Mouse (Mus musculus) liver, embryonic 16.5 days (tissue): ENCODE results near the gene Ehbp1l1. TPM values are rescaled to one million over a fixed set of nuclear protein-coding genes. Genes with fewer than 3 reads are reported as not detected.

Experiments
- ATAC-seq: fragments of 200-750 bp; cut with Nextera tagmentation; 2 replicates; pipeline ENCODE4 v1.8.0; 2017; ENCODE audit warnings: low read depth, mild to moderate bottlenecking, moderate number of reproducible peaks, moderate library complexity
- H3K27ac ChIP-seq: fragments of 300-500 bp; sonication (generic); 2 replicates; pipeline ENCODE4 v1.5.1; 2014; ENCODE audit warnings: mild to moderate bottlenecking, low read length
- H3K27me3 ChIP-seq: fragments of 300-500 bp; sonication (generic); 2 replicates; pipeline ENCODE4 v1.6.1; 2014; ENCODE audit warnings: low read depth, low read length, mixed read lengths; ENCODE audit not compliant: control insufficient read depth, insufficient read depth
- H3K36me3 ChIP-seq: fragments of 300-500 bp; sonication (generic); 2 replicates; pipeline ENCODE4 v1.6.1; 2014; ENCODE audit warnings: mild to moderate bottlenecking; ENCODE audit not compliant: control insufficient read depth, insufficient read depth
- H3K4me1 ChIP-seq: fragments of 300-500 bp; sonication (generic); 2 replicates; pipeline ENCODE4 v1.6.1; 2014; ENCODE audit warnings: low read depth, low read length, mixed read lengths; ENCODE audit not compliant: control insufficient read depth
- H3K4me2 ChIP-seq: fragments of 300-500 bp; sonication (generic); 2 replicates; pipeline ENCODE4 v1.6.1; 2014; ENCODE audit warnings: low read depth, low read length, mixed read lengths
- H3K4me3 ChIP-seq: fragments of 300-500 bp; sonication (generic); 2 replicates; pipeline ENCODE4 v1.5.1; 2014; ENCODE audit warnings: low read depth, mild to moderate bottlenecking, low read length
- H3K9ac ChIP-seq: fragments of 300-500 bp; sonication (generic); 2 replicates; pipeline ENCODE4 v1.6.1; 2014; ENCODE audit warnings: low read depth, low read length
- H3K9me3 ChIP-seq: fragments of 300-500 bp; sonication (generic); replicated peaks from 2 replicates; pipeline ENCODE4 v1.6.1; 2016; ENCODE audit warnings: low read length; ENCODE audit not compliant: control insufficient read depth
- WGBS: fragments of 180-500 bp; shearing (Covaris S2); extraction: QIAGEN DNeasy Blood & Tissue Kit; methylation state at CpG from one replicate; pipeline ENCODE4 v1.1.7; 2014; ENCODE audit not compliant: insufficient replicate concordance; 5-methylcytosine and 5-hydroxymethylcytosine counted together
- polyA plus RNA-seq: library from polyadenylated mRNA; unstranded; fragments of >200 nt; fragmentation: Nextera tagmentation; extraction: Ambion mirVana; gene quantifications from 2 replicates; pipeline ENCODE4 v1.2.1, GENCODE M21; 2015

Gene Ehbp1l1
- polyA plus RNA-seq, 1 experiment from 2014 or later: 105 TPM

- 90% methylated on average over 13 of the region's 13 CpGs for WGBS
- Histone ChIP-seq H3K36me3 (peaks cover 39% of the 10 kb centered on the region), H3K4me1 (peaks cover 27% of the 10 kb centered on the region), H3K4me3 (no peak overlapping the region), H3K4me2 (no peak overlapping the region), H3K27me3 (no peaks in the 10 kb centered on the region), H3K27ac (no peak overlapping the region), H3K9ac (no peak overlapping the region), H3K9me3 (no peaks in the 10 kb centered on the region)
- ATAC-seq: no peak
Measured at GRCm38 (mm10) chr19:5684985-5685384, 41.1 kb downstream of the Ehbp1l1 start.

- Histone ChIP-seq H3K27me3 (no peaks in the 10 kb centered on the region), H3K4me3 (no peak overlapping the region), H3K9me3 (no peaks in the 10 kb centered on the region), H3K9ac (no peak overlapping the region), H3K4me1 (peaks cover 25% of the 10 kb centered on the region), H3K36me3 (peaks cover 42% of the 10 kb centered on the region), H3K4me2 (no peak overlapping the region), H3K27ac (no peak overlapping the region)
- no peak for ATAC-seq
- 86% methylated on average over 12 of the region's 12 CpGs for WGBS
Measured at GRCm38 (mm10) chr19:5684236-5684635, 41.9 kb downstream of the Ehbp1l1 start.

- Histone ChIP-seq H3K9ac (no peak overlapping the region), H3K36me3 (peaks cover 60% of the 10 kb centered on the region), H3K27me3 (no peaks in the 10 kb centered on the region), H3K27ac (no peak overlapping the region), H3K4me1 (no peaks in the 10 kb centered on the region), H3K4me3 (no peak overlapping the region), H3K4me2 (no peak overlapping the region), H3K9me3 (no peaks in the 10 kb centered on the region)
- WGBS: 86% methylated on average over 4 of the region's 4 CpGs
- no peak for ATAC-seq
Measured at GRCm38 (mm10) chr19:5680432-5680831, 45.7 kb downstream of the Ehbp1l1 start.

GRCm38 (mm10) chr19:5668372-5668771 is 57.7 kb downstream of the Ehbp1l1 start:
- Histone ChIP-seq H3K27me3 (no peaks in the 10 kb centered on the region), H3K36me3 (peaks cover 36% of the 10 kb centered on the region), H3K9me3 (no peaks in the 10 kb centered on the region), H3K4me2 (no peak overlapping the region), H3K4me1 (peaks cover 34% of the 10 kb centered on the region), H3K27ac (peak overlapping the region; percentile 43; the same call in 1 of the 2 replicates), H3K4me3 (no peak overlapping the region), H3K9ac (no peak overlapping the region)
- ATAC-seq: no peak
- WGBS: 80% methylated on average over 4 of the region's 4 CpGs

- Histone ChIP-seq H3K4me1 (peaks cover 50% of the 10 kb centered on the region), H3K27me3 (no peaks in the 10 kb centered on the region), H3K27ac (peak overlapping the region; percentile 98), H3K36me3 (peaks cover 22% of the 10 kb centered on the region), H3K9me3 (no peaks in the 10 kb centered on the region), H3K4me2 (peak overlapping the region; percentile 96), H3K4me3 (peak overlapping the region; percentile 84; the same call in 1 of the 2 replicates), H3K9ac (peak overlapping the region; percentile 89; the same call in 1 of the 2 replicates)
- ATAC-seq: no peak
- 89% methylated on average over 18 of the region's 18 CpGs for WGBS
Measured at GRCm38 (mm10) chr19:5666386-5666785, 59.7 kb downstream of the Ehbp1l1 start.

GRCm38 (mm10) chr19:5665465-5665864 is 60.7 kb downstream of the Ehbp1l1 start:
- peaks cover 18% of the 10 kb centered on the region for H3K36me3 ChIP-seq
- H3K27ac ChIP-seq: peak overlapping the region; percentile 98
- ATAC-seq: peak; percentile 87
- peaks cover 59% of the 10 kb centered on the region for H3K4me1 ChIP-seq
- peak overlapping the region; percentile 84 for H3K4me3 ChIP-seq
- peak overlapping the region; percentile 89 for H3K9ac ChIP-seq
- WGBS: 19% methylated on average over 15 of the region's 15 CpGs
- H3K4me2 ChIP-seq: peak overlapping the region; percentile 96
- H3K27me3 ChIP-seq: no peaks in the 10 kb centered on the region
- H3K9me3 ChIP-seq: no peaks in the 10 kb centered on the region

GRCm38 (mm10) chr19:5664669-5665257 is 61.4 kb downstream of the Ehbp1l1 start:
- Histone ChIP-seq H3K27me3 (no peaks in the 10 kb centered on the region), H3K27ac (peak overlapping the region; percentile 98), H3K4me1 (peaks cover 64% of the 10 kb centered on the region), H3K9me3 (no peaks in the 10 kb centered on the region), H3K4me2 (peak overlapping the region; percentile 96), H3K4me3 (peak overlapping the region; percentile 84), H3K9ac (peak overlapping the region; percentile 89), H3K36me3 (peaks cover 18% of the 10 kb centered on the region)
- no peak for ATAC-seq
- WGBS: 80% methylated on average over 10 of the region's 10 CpGs

GRCm38 (mm10) chr19:5662981-5663913 is 62.9 kb downstream of the Ehbp1l1 start, which contains the start of gene Sipa1:
Gene Sipa1, minus strand, starts transcription at chr19:5663707.
- Histone ChIP-seq H3K9ac (peak within 1 kb of the TSS; percentile 89), H3K4me2 (peak within 1 kb of the TSS; percentile 96), H3K36me3 (peaks cover 25% of the 10 kb centered on the region), H3K4me1 (peaks cover 62% of the 10 kb centered on the region), H3K27ac (peak within 1 kb of the TSS; percentile 98), H3K27me3 (no peaks in the 10 kb centered on the region), H3K4me3 (peak within 1 kb of the TSS; percentile 84), H3K9me3 (no peaks in the 10 kb centered on the region)
- WGBS: under 1% methylated on average over 32 of the region's 32 CpGs
- peak; percentile 83 for ATAC-seq

GRCm38 (mm10) chr19:5662310-5662709 is 63.8 kb downstream of the Ehbp1l1 start:
- peak overlapping the region; percentile 84 for H3K4me3 ChIP-seq
- peaks cover 62% of the 10 kb centered on the region for H3K4me1 ChIP-seq
- H3K4me2 ChIP-seq: peak overlapping the region; percentile 96
- 42% methylated on average over 8 of the region's 8 CpGs for WGBS
- H3K27ac ChIP-seq: peak overlapping the region; percentile 98
- peaks cover 27% of the 10 kb centered on the region for H3K36me3 ChIP-seq
- peak overlapping the region; percentile 89 for H3K9ac ChIP-seq
- no peaks in the 10 kb centered on the region for H3K9me3 ChIP-seq
- no peaks in the 10 kb centered on the region for H3K27me3 ChIP-seq
- no peak for ATAC-seq
